Mouse (Mus musculus) limb, embryonic 13.5 days (tissue): Measurements from ENCODE around the gene Ccdc148. TPM values are rescaled to one million over a fixed set of nuclear protein-coding genes. Genes with fewer than 3 reads are reported as not detected.

Experiments
- ATAC-seq: fragments of 200-750 bp; cut with Nextera tagmentation; 2 replicates; pipeline ENCODE4 v1.8.0; 2017; ENCODE audit warnings: low read depth, moderate number of reproducible peaks, moderate TSS enrichment; ENCODE audit not compliant: low FRiP score
- H3K27ac ChIP-seq: fragments of 300-500 bp; sonication (generic); 2 replicates; pipeline ENCODE4 v1.5.1; 2015; ENCODE audit warnings: inconsistent platforms, mild to moderate bottlenecking, moderate library complexity
- H3K27me3 ChIP-seq: fragments of 300-500 bp; sonication (generic); 2 replicates; pipeline ENCODE4 v1.6.1; 2015; ENCODE audit warnings: mild to moderate bottlenecking, inconsistent platforms
- H3K36me3 ChIP-seq: fragments of 300-500 bp; sonication (generic); 2 replicates; pipeline ENCODE4 v1.6.1; 2015; ENCODE audit warnings: inconsistent platforms, mild to moderate bottlenecking, moderate library complexity
- H3K4me1 ChIP-seq: fragments of 300-500 bp; sonication (generic); 2 replicates; pipeline ENCODE4 v1.6.1; 2015; ENCODE audit warnings: inconsistent platforms
- H3K4me2 ChIP-seq: fragments of 300-500 bp; sonication (generic); replicated peaks from 2 replicates; pipeline ENCODE4 v1.6.1; 2015; ENCODE audit warnings: inconsistent platforms, mild to moderate bottlenecking, moderate library complexity
- H3K4me3 ChIP-seq: fragments of 300-500 bp; sonication (generic); 2 replicates; pipeline ENCODE4 v1.5.1; 2015; ENCODE audit warnings: moderate library complexity, mild to moderate bottlenecking, inconsistent platforms
- H3K9ac ChIP-seq: fragments of 300-500 bp; sonication (generic); 2 replicates; pipeline ENCODE4 v1.6.1; 2015; ENCODE audit warnings: mild to moderate bottlenecking, inconsistent platforms
- H3K9me3 ChIP-seq: fragments of 300-500 bp; sonication (generic); 2 replicates; pipeline ENCODE4 v1.6.1; 2016; ENCODE audit warnings: inconsistent platforms
- WGBS: fragments of 180-500 bp; shearing (Covaris S2); methylation state at CpG from one replicate; pipeline ENCODE4 v1.1.7; 2015; 5-methylcytosine and 5-hydroxymethylcytosine counted together
- polyA plus RNA-seq: library from polyadenylated mRNA; unstranded; fragments of >200 nt; fragmentation: Nextera tagmentation; extraction: Ambion mirVana; gene quantifications from 2 replicates; pipeline ENCODE4 v1.2.1, GENCODE M21; 2015

Ccdc148 gene
- polyA plus RNA-seq, 1 experiment from 2014 or later = 0.57 TPM

- Histone ChIP-seq H3K36me3 (no peaks in the 10 kb centered on the region), H3K4me1 (peaks cover 23% of the 10 kb centered on the region), H3K9me3 (no peaks in the 10 kb centered on the region), H3K9ac (no peak overlapping the region), H3K27ac (no peak overlapping the region), H3K4me3 (no peak overlapping the region), H3K27me3 (no peaks in the 10 kb centered on the region), H3K4me2 (no peak overlapping the region)
- 45% methylated on average over 7 of the region's 7 CpGs for WGBS
- ATAC-seq = no peak
Measured at GRCm38 (mm10) chr2:58789934-58790333, 370.5 kb downstream of the Ccdc148 start.

- ATAC-seq = no peak
- no peak overlapping the region for H3K27ac ChIP-seq
Measured at GRCm38 (mm10) chr2:58787360-58787759, 373.1 kb downstream of the Ccdc148 start.

GRCm38 (mm10) chr2:58786681-58787080, 373.8 kb downstream of the Ccdc148 start:
- no peak overlapping the region for H3K27ac ChIP-seq
- no peaks in the 10 kb centered on the region for H3K9me3 ChIP-seq
- H3K27me3 ChIP-seq = no peaks in the 10 kb centered on the region; the same call in 1 of the 2 replicates
- no peak for ATAC-seq
- 36% methylated on average over 8 of the region's 8 CpGs for WGBS
- H3K4me1 ChIP-seq = peaks cover 21% of the 10 kb centered on the region
- H3K9ac ChIP-seq = no peak overlapping the region
- no peaks in the 10 kb centered on the region for H3K36me3 ChIP-seq
- H3K4me3 ChIP-seq = no peak overlapping the region
- H3K4me2 ChIP-seq = peak overlapping the region; percentile 31; the same call in 1 of the 2 replicates

More at GRCm38 (mm10) chr2:58787360-58787759, 373.1 kb downstream of the Ccdc148 start:
- no peaks in the 10 kb centered on the region for H3K36me3 ChIP-seq
- H3K9me3 ChIP-seq = no peaks in the 10 kb centered on the region
- WGBS = 36% methylated on average over 7 of the region's 7 CpGs
- H3K4me1 ChIP-seq = peaks cover 23% of the 10 kb centered on the region
- no peak overlapping the region for H3K4me2 ChIP-seq
- H3K27me3 ChIP-seq = no peaks in the 10 kb centered on the region
- no peak overlapping the region for H3K9ac ChIP-seq
- no peak overlapping the region for H3K4me3 ChIP-seq

- H3K4me1 ChIP-seq = peaks cover 19% of the 10 kb centered on the region
- 65% methylated on average over 3 of the region's 3 CpGs for WGBS
- no peaks in the 10 kb centered on the region for H3K9me3 ChIP-seq
- no peak overlapping the region for H3K27ac ChIP-seq
- ATAC-seq = no peak
- no peaks in the 10 kb centered on the region; the same call in 1 of the 2 replicates for H3K27me3 ChIP-seq
- H3K9ac ChIP-seq = no peak overlapping the region
- H3K4me2 ChIP-seq = peak overlapping the region; percentile 31; the same call in 1 of the 2 replicates
- no peaks in the 10 kb centered on the region for H3K36me3 ChIP-seq
- H3K4me3 ChIP-seq = no peak overlapping the region
Measured at GRCm38 (mm10) chr2:58786177-58786576, 374.3 kb downstream of the Ccdc148 start.

- Histone ChIP-seq H3K4me1 (peaks cover 15% of the 10 kb centered on the region), H3K9me3 (no peaks in the 10 kb centered on the region), H3K4me2 (no peak overlapping the region), H3K36me3 (no peaks in the 10 kb centered on the region), H3K4me3 (no peak overlapping the region), H3K27me3 (no peaks in the 10 kb centered on the region; the same call in 1 of the 2 replicates), H3K27ac (no peak overlapping the region), H3K9ac (no peak overlapping the region)
- 64% methylated on average over 1 of the region's 1 CpGs for WGBS
- no peak for ATAC-seq
Measured at GRCm38 (mm10) chr2:58783526-58783925, 377.0 kb downstream of the Ccdc148 start.

GRCm38 (mm10) chr2:58778986-58779495, 381.4 kb downstream of the Ccdc148 start:
- Histone ChIP-seq H3K4me1 (no peaks in the 10 kb centered on the region), H3K9ac (no peak overlapping the region), H3K27ac (no peak overlapping the region), H3K4me2 (no peak overlapping the region), H3K36me3 (no peaks in the 10 kb centered on the region), H3K27me3 (peaks cover 5% of the 10 kb centered on the region; the same call in 1 of the 2 replicates), H3K4me3 (no peak overlapping the region), H3K9me3 (no peaks in the 10 kb centered on the region)
- WGBS = 79% methylated on average over 3 of the region's 3 CpGs
- ATAC-seq = peak; percentile 64; the same call in 1 of the 2 replicates

- H3K4me2 ChIP-seq = no peak overlapping the region
- no peak for ATAC-seq
- no peaks in the 10 kb centered on the region for H3K9me3 ChIP-seq
- no peak overlapping the region for H3K9ac ChIP-seq
- WGBS = 83% methylated on average over 9 of the region's 9 CpGs
- H3K4me1 ChIP-seq = peaks cover 10% of the 10 kb centered on the region
- H3K27me3 ChIP-seq = peaks cover 23% of the 10 kb centered on the region
- H3K4me3 ChIP-seq = no peak overlapping the region
- no peak overlapping the region for H3K27ac ChIP-seq
- no peaks in the 10 kb centered on the region for H3K36me3 ChIP-seq
Measured at GRCm38 (mm10) chr2:58773833-58774232, 386.6 kb downstream of the Ccdc148 start.

Other genes with a start within 250 kb of the Ccdc148 start
- gene Pkp4, start 167 bp upstream of the Ccdc148 start, polyA plus RNA-seq = 22.7 and 23.2 TPM in 2 replicates